Comparison of ENCODE assay signal across 9 mouse cellular contexts in the genomic region with DNA sequence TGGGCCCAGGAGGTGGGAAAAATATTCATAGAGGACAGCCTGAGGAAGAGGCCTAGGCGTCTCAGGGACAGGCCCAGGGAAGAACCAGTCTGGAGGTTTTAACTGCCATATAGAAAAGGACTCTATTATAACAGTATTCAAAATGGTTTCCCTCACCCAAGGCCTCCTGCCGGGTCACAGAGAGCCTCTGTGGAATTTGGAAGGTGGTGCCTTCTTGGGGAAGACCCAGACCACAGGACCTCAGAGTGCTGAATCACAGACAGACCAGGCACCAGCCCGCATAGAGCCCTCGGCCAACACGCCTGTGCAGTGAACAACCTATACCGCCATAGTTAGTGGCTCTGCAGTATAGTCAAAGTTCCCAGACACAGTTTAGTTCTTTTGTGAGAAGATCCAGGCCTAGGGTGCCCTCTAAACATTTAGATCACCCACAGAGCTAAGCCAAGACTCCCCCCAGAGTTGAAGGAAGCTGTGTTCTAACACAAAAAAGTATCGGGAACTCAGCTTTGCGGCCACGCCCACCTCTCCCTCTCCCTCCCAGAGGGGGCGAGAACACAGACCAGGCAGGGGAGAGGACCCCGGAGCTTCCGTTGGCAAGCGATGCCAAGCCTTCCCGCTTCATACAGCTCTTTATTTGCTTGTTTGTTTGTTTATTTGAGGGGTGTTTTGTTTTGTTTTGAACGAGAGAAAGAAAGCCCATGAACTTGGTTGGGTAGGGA.
DNase-seq lines count a peak whose midpoint lies in the region; ATAC-seq and TF ChIP-seq lines count a peak whose summit lies in the region.
"Had no signal": no experiment of that assay in that cellular context is flagged by ENCODE, and none has a peak within 500 bp of the region (broad histone marks: within the 10 kb centered on the region; RNA-seq: fewer than 3 reads in every experiment).

No protein-coding gene starts in this region.

- H3K36me3 ChIP-seq in forebrain, embryonic 16.5 days (ENCODE audit: control insufficient read depth, insufficient read depth), result no peaks in the 10 kb centered on the region
- H3K36me3 ChIP-seq in liver, embryonic 14.5 days (replicated peaks; ENCODE audit: control insufficient read depth, insufficient read depth, low read depth), result no peaks in the 10 kb centered on the region

- 10% methylated on average over 15 of the region's 15 CpGs for WGBS in forebrain, embryonic 16.5 days
- 21% methylated on average over 15 of the region's 15 CpGs for WGBS in liver, embryonic 14.5 days (ENCODE audit: insufficient replicate concordance)

- no peaks in the 10 kb centered on the region for H3K27me3 ChIP-seq in forebrain, embryonic 16.5 days (replicated peaks; ENCODE audit: control insufficient read depth, insufficient read depth, low read length)
- H3K27me3 ChIP-seq in liver, embryonic 14.5 days (ENCODE audit: control insufficient read depth, insufficient read depth, low read length), result no peaks in the 10 kb centered on the region

- DNase-seq in thymus, postnatal 14 days, result peak; percentile 28
- DNase-seq in thymus, adult 18-20 months, result no peak
- DNase-seq in liver, embryonic 14.5 days (ENCODE audit: low read depth in 3 of 3, low spot score in 3 of 3), result no peak
- DNase-seq in urinary bladder, postnatal 36 days (ENCODE audit: low spot score in 2 of 2), result no peak
- DNase-seq in spleen, postnatal 10 days (ENCODE audit: low spot score in 2 of 2), result no peak
- no peak for DNase-seq in adrenal gland, adult 8-10 months
- no peak for DNase-seq in spleen, adult 12 weeks (ENCODE audit: low spot score)

- TF ChIP-seq CTCF in liver, embryonic 14.5 days (IDR thresholded peaks at IDR 0.05; ENCODE audit: low read depth), result no peak

- peaks cover 39% of the 10 kb centered on the region for H3K4me1 ChIP-seq in forebrain, embryonic 16.5 days (replicated peaks; ENCODE audit: control insufficient read depth, insufficient read depth, low read length)
- H3K4me1 ChIP-seq in liver, embryonic 14.5 days (replicated peaks; ENCODE audit: control insufficient read depth in 2 of 2, insufficient read depth in 2 of 2, low read length in 1 of 2), result peaks cover 0 to 4% of the 10 kb centered on the region in 2 experiments; a peak in 1 of 4 replicates

- peak overlapping the region; percentile 17 for H3K27ac ChIP-seq in forebrain, embryonic 16.5 days (ENCODE audit: low read length)
- H3K27ac ChIP-seq in liver, embryonic 14.5 days, result no peak overlapping the region

- H3K9me3 ChIP-seq in forebrain, embryonic 16.5 days (ENCODE audit: control insufficient read depth, low read length), result no peaks in the 10 kb centered on the region
- no peaks in the 10 kb centered on the region for H3K9me3 ChIP-seq in liver, embryonic 14.5 days (ENCODE audit: control insufficient read depth, low read length)

- H3K4me3 ChIP-seq in forebrain, embryonic 16.5 days (replicated peaks; ENCODE audit: low read length), result peak overlapping the region; percentile 29; the same call in 1 of the 2 replicates
- H3K4me3 ChIP-seq in liver, embryonic 14.5 days (ENCODE audit: insufficient read depth in 1 of 2, low read depth in 2 of 2, low read length in 2 of 2), result 0 out of 4 replicates have a peak overlapping the region, but pooled peaks of 1 of the 2 experiments have one; percentile 14
- H3K4me3 ChIP-seq: megakaryocyte, embryonic 14.5 days had no signal

- H3K9ac ChIP-seq in forebrain, embryonic 16.5 days (replicated peaks; ENCODE audit: low read depth, low read length), result no peak overlapping the region; the same call in 1 of the 2 replicates
- no peak overlapping the region for H3K9ac ChIP-seq in liver, embryonic 14.5 days (replicated peaks)

- peak; percentile 58 for ATAC-seq in forebrain, embryonic 16.5 days
- ATAC-seq in liver, embryonic 14.5 days (ENCODE audit: insufficient read depth), result no peak

- peak overlapping the region; percentile 59 for H3K4me2 ChIP-seq in forebrain, embryonic 16.5 days (ENCODE audit: low read length)
- peak overlapping the region; percentile 56 for H3K4me2 ChIP-seq in liver, embryonic 14.5 days (ENCODE audit: low read depth)

- no peak for TF ChIP-seq EP300 in liver, embryonic 14.5 days (IDR thresholded peaks at IDR 0.05; ENCODE audit: low read depth)
